Mouse (Mus musculus) A20 (cell line): ENCODE results near the gene Fcho2.

Experiments used
- DNase-seq: peaks from one replicate; pipeline ENCODE4 v3.0.0-alpha.2; 2011; ENCODE audit warnings: low read depth, low spot score

The Fcho2 gene

DNA sequence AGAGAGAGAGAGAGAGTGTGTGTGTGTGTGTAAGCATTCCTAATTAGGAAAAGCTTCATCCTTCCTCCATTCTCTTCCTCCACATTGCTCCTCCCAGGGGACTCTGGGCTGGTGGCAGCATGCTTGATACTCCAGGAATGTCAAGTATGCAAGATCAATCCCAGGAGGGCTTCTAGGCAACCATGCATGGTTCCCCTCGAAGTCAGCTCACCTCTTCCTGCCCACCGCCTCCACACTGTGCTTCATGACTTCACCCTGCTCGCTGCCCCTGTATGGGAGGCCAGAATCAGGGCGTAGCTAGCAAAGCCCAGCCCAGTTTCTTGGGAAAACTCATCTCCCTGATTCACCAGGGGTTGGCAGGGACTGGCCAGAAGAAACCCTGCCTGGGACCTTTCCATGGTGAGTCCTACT is 135.6 kb downstream of the Fcho2 start:
- DNase-seq, result no peak

DNA sequence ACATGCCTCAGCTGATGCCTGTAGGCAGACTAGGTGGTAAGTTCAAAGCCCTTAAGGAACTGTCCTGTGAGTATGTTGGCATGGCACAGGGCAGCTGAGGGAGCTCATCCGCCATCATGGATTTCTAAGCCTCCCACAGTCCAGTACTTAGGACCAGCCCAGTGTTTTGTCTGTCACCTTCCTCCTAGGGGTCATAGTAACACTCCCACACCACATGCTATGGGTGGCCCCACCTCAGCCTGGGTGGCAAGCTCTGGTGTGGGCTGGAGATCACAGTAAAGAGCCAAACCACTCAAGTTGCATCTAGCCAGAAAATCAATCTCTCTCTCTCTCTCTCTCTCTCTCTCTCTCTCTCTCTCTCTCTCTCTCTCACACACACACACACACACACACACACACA is 136.0 kb downstream of the Fcho2 start:
- no peak for DNase-seq

DNA sequence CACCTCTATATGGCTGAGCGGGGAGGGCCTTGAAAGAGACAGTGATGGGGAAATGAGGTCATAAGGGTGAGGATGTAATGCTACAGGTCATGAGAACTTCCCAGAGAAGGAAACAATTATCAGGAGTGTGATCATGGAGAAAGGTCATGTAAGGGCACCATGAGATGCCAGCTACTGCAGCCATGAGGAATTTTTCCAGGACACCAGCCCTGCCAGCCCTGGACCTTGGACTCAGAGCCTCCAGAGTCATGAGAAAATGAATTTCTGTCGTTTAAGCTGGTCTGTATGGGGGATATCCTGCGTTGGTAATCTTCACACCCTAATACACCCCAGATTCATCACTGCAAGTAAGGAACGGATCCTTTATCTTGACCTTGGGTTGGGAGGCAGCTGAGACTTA is 141.3 kb downstream of the Fcho2 start:
- DNase-seq, result no peak
